Mouse (Mus musculus) retina, postnatal 7 days (tissue): ENCODE data around the gene Zfp526.
"Not testable (repeated sequence)": the region's sequence is repeated elsewhere in the genome, so short reads cannot be mapped to it uniquely, and the experiment has no call there.

Experiments
- DNase-seq: peaks from one replicate; pipeline ENCODE4 v3.0.0-alpha.2; 2012; ENCODE audit warnings: low read depth, low spot score

Zfp526 gene

DNA sequence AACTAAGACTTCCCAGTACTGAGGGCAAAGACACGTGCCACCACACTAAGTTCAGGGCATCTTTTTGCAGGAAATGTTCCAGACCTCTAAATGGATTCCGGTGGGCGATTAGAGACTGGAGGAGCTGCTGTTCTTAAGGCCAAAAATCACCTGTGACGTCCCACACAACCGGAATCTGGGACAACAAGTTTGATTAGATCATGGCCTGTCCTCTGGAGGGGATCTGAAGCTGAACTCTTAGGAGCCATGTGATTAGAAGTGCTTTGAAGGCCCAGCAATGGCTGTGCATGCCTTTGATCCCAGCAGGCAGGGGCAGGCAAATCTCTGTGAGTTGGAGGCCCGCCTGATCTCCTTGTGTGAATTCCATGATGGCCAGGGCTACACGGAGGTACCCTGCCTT lies 19.4 kb downstream of the Zfp526 start:
- DNase-seq = no peak

DNA sequence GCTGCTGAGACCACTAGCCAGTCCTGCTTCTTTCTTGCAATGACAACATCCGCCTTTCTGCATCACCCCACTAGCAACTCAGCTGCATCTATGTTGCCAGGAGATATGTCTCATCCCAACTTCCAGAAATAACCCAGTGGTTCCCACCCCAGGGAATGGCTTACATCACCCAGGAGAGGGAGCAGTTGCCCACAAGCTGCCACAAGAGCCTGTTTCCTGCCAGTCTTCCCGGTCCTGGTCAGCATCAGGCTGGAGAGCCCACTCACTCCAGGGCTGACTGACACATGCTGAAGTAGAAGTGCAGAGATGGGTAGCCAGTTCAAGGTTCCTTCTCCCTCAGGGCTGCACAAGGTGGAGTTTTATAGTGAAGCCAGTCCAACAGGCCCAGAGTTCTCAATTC lies 19.8 kb downstream of the Zfp526 start:
- peak; percentile 54 for DNase-seq

- no peak for DNase-seq
Measured at GRCm38 (mm10) chr7:25243361-25243760, 22.1 kb downstream of the Zfp526 start.

- DNase-seq = no peak
Measured at GRCm38 (mm10) chr7:25244562-25245369, 23.5 kb downstream of the Zfp526 start.

GRCm38 (mm10) chr7:25246079-25246758 lies 25.0 kb downstream of the Zfp526 start:
- no peak for DNase-seq

DNA sequence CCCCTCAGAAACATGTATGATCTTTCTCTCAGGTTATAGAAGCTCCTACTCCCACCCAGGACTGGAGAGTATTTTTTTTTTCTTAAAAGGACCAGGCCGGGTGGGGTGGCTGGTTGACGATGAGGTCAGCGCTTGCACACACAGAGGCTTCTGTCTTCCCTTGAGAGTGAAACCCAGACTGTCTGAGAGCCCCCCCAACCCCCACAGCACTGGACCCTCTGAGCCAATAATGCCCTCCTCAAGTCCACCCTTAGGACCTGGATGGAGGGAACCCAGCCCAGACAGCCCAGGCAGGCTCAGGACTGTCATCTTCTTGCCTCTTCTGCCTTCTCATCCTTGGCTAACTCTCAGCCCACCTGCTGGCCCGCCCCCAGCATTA lies 25.5 kb downstream of the Zfp526 start:
- no peak for DNase-seq

DNA sequence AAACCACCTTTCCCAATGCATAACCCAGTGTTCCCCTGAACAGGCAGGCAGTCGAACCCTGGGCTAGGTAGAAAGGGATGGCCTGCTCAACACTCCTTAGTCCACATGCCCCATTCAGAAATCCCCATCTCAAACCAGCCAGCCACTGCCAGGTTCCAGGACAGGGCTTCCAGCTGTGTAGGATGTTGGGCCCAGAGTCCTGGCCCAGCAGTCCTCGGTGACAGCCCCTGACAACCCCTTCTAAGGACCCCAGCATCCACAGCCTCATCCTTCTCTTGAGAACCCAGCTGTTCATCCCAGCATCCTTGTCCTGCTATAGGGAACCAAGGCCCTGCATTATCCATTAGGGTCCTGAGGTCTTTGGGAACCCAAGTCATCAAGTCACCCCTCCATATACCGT lies 26.3 kb downstream of the Zfp526 start:
- DNase-seq = no peak

DNA sequence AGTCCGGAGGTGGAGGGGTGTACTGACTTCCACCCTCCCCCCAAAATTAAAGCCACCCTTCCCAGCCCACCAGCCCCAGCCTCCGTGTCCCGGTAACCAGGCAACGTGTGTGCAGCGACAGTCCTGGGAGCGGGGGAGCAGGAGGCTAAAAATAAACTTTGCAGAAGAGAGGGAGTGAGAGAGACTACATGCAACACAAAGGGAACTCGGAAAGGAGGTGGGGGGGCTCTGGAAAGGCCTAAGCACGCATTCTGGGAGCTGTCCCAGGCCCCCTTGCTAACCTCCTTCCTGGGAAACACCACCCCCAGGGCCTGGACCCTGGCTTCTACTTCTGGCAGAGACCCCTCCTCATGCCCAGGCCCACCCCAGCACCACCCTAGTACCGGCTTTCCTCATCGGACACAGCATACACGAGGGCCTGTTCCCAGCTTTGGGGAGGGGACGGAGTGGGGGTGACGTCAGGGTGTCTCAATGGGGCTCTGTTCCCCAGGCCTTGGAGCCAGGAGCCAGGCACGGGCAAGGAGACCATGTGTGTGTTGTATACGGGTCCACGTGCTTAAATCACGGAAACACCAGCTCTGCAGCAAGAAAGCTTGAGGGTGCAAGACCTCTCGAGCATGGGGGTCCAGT lies 26.9 kb downstream of the Zfp526 start:
- no peak for DNase-seq

GRCm38 (mm10) chr7:25248846-25249313 lies 27.7 kb downstream of the Zfp526 start:
- no peak for DNase-seq

- DNase-seq = peak; percentile 59
Measured at GRCm38 (mm10) chr7:25249314-25250140, 28.3 kb downstream of the Zfp526 start.

GRCm38 (mm10) chr7:25250141-25250972 lies 29.1 kb downstream of the Zfp526 start, which contains the start of gene Erf:
Gene Erf (minus strand): TSS chr7:25250761.
- peak; percentile 87 for DNase-seq

DNA sequence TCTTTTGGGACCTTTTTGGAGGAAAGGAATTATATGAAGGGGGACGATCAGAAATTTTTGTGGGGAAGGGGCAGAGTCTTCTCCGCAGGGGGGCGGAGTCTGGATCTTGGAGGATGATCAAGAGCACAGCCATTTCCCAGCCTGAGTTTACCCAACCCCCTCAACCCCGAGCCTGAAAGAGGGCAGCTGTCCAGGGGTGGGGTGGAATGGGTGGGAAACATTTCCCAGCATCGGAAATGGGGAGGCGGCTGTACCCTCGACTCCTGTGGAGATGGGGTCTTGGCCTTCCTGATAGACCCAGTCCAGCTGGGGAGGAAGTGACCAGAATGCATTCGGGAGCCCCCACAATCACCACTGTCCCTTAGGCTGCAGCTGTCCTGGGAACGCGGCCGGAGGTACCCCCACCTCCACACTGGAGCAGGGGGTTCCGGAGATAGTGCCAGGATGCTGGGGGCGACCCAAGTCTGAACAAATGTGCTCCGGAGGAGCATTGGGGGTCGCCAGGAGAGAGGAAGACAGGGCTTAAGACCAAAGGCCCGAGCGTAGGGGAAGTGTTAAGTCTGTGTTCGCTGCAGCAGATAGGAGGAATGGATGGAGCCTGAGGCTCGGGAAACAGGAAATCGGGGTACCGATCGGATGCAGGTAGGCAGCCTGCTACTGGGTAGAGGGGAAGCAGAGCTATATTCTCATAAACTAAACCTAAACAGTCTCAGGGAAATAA lies 30.0 kb downstream of the Zfp526 start:
- DNase-seq = no peak

DNA sequence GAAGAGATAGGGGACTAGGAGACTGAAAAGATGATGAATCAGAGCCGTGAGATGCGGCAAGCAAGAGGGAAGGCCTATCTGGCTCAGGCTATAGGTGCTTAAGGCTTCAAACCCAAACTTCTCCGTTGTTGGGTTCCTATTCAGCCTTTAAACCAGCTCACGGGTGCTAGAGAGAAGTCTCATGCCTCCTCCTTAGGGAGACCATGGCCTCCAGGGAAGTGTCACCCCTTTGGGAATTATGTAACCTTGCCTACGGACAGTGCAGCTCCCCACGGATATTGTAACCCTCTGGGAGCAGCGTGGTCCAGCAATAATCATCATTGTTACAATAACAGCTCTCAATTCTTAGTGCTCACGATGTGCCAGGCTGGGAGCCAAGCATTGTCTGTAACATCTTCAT lies 30.6 kb downstream of the Zfp526 start:
- DNase-seq = no peak

- no peak for DNase-seq
Measured at GRCm38 (mm10) chr7:25261896-25262295, 40.7 kb downstream of the Zfp526 start.

DNA sequence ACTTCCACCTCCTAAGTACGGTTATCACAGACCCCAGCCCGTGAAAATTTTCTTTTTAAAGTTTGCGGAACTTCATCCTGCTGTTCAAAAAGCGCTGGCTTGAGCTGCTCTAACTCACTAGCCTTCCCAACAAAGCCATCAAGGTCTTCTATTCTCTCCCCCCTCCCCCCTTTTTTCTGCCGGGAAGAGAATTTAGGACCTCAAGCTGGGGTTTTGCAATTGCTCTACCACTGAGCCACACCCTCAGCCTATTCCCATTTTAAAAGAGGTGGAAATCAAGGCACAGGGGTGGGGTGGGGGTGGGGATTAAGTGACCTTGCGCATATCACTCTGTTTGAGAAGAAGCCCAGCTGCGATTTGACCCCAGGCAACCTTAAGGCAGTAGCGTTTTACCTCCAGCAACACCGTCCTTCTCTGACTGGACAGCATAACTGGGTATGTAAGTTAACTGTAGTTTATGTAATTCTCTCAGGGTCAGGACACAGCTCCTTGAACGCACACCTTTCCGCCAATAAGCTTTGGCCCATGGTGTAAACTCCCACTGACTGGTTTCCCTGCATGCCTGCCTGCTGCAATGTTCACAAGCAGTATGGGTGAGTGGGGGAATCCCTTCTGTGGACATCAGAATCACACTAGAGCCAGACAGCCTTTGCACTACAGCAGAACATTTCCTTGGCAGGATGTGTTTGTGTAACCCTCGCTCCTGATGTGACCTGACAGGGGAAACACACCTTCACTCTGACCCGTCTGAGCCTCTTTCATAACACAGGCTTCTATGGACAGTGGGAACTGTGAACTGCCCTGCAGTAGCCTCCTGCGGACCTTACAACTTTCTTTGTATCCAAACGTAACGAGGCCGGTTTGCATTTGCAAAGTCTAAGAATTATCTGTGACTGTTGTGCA lies 43.0 kb downstream of the Zfp526 start:
- DNase-seq = no peak

- not testable (repeated sequence) for DNase-seq
Measured at GRCm38 (mm10) chr7:25265743-25266142, 44.5 kb downstream of the Zfp526 start.

DNA sequence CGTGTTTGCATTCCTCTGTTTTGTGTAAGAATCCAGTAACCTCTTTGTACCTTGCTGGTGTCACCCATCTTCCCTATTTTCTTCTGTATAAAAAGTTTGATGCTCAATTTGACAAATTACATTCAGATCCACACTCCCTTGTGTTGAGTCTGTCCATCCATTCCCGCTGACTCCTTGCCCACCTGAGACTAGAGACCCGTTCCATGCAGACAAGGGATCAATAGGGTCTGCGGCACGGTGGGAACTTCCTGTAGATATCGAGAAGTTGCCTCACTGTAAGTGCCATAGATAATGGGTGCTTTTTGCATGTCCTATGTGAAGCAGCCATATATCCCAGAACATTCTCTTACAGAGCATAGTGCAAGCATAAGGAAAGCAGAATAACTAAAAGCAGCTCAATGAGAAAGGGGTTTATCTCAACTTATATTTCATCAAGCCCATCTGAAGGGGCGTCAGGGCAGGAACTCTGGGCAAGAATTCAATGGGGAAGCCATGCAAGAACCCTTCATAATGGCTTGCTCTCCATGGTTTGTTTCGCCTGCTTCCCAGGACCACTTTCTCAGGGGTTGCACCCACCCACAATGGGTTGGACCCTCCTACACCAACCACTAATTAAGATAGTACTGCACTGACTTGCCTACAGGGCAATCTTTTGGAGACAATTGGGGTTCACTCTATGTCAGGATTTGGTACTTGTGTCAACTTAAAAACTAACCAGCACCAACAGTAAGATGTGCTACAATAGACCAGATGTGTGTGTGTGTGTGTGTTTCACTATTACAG lies 45.1 kb downstream of the Zfp526 start:
- DNase-seq = no peak

DNA sequence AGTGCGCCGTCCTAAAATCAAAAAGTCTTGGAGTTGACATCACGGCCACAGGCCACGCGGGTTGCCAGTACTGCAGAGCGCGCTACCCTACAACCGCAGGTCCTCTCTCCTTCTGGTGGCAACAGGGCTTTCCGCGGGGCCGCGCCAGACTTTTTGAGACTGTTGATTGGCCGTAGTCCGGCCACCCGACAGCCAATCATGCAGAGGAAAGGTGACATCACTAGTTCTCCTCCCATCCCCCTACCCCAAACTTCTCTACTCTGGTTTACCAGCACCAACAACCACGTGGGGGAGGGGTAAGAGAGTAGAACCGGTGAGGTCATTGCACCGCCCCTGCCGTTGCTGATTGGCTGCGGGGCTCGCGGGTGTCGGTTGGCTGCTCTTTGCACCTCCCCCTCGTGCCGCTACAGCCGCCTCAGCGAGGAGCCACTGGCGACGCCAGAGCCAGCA lies 46.1 kb downstream of the Zfp526 start, which contains the start of gene Cic:
TSS of gene Cic (plus strand) at position 404 of the 450 bp plus-strand sequence.
- peak; percentile 95 for DNase-seq
